Mouse (Mus musculus) hindbrain, embryonic 11.5 days (tissue): ENCODE measurements around the gene Tcl1b2. TPM values are rescaled to one million over a fixed set of nuclear protein-coding genes. Genes with fewer than 3 reads are reported as not detected.
"Not testable (repeated sequence)": the region's sequence is repeated elsewhere in the genome, so short reads cannot be mapped to it uniquely, and the experiment has no call there.

Source experiments
- ATAC-seq: fragments of 200-750 bp; cut with Nextera tagmentation; 2 replicates; pipeline ENCODE4 v1.8.0; 2017; ENCODE audit warnings: mild to moderate bottlenecking, moderate TSS enrichment, moderate library complexity; ENCODE audit not compliant: low FRiP score
- DNase-seq: peaks from one replicate; pipeline ENCODE4 v3.0.0-alpha.2; 2015; ENCODE audit warnings: low spot score
- H3K27ac ChIP-seq: fragments of 300-500 bp; sonication (generic); 2 replicates; pipeline ENCODE4 v1.5.1; 2014; ENCODE audit warnings: mild to moderate bottlenecking, low read depth, low read length
- H3K27me3 ChIP-seq: fragments of 300-500 bp; sonication (generic); 2 replicates; pipeline ENCODE4 v1.6.1; 2014; ENCODE audit warnings: mild to moderate bottlenecking, low read length, moderate library complexity, mixed read lengths; ENCODE audit not compliant: control insufficient read depth, insufficient read depth
- H3K36me3 ChIP-seq: fragments of 300-500 bp; sonication (generic); 2 replicates; pipeline ENCODE4 v1.6.1; 2014; ENCODE audit warnings: mild to moderate bottlenecking, low read length, moderate library complexity, mixed read lengths; ENCODE audit not compliant: control insufficient read depth, insufficient read depth
- H3K4me1 ChIP-seq: fragments of 300-500 bp; sonication (generic); replicated peaks from 2 replicates; pipeline ENCODE4 v1.6.1; 2014; ENCODE audit warnings: low read length, mixed read lengths; ENCODE audit not compliant: control insufficient read depth, insufficient read depth
- H3K4me2 ChIP-seq: fragments of 300-500 bp; sonication (generic); replicated peaks from 2 replicates; pipeline ENCODE4 v1.6.1; 2014; ENCODE audit warnings: mild to moderate bottlenecking, low read depth, low read length
- H3K4me3 ChIP-seq: fragments of 300-500 bp; sonication (generic); 2 replicates; pipeline ENCODE4 v1.5.1; 2014; ENCODE audit warnings: low read depth, low read length
- H3K9ac ChIP-seq: fragments of 300-500 bp; sonication (generic); 2 replicates; pipeline ENCODE4 v1.6.1; 2014; ENCODE audit warnings: low read depth, low read length
- H3K9me3 ChIP-seq: fragments of 300-500 bp; sonication (generic); 2 replicates; pipeline ENCODE4 v1.6.1; 2016; ENCODE audit warnings: low read length; ENCODE audit not compliant: control insufficient read depth
- WGBS: fragments of 180-500 bp; shearing (Covaris S2); extraction: QIAGEN DNeasy Blood & Tissue Kit; methylation state at CpG from one replicate; pipeline ENCODE4 v1.1.7; 2014; 5-methylcytosine and 5-hydroxymethylcytosine counted together
- polyA plus RNA-seq: library from polyadenylated mRNA; unstranded; fragments of >200 nt; fragmentation: Nextera tagmentation; extraction: Ambion mirVana; gene quantifications from 2 replicates; pipeline ENCODE4 v1.2.1, GENCODE M21; 2014

The Tcl1b2 gene
- polyA plus RNA-seq, 1 experiment from 2014 or later = not detected

- H3K4me2 ChIP-seq, DNase-seq, ATAC-seq, H3K36me3 ChIP-seq, H3K27ac ChIP-seq, H3K4me3 ChIP-seq, H3K9ac ChIP-seq, H3K4me1 ChIP-seq, H3K27me3 ChIP-seq, H3K9me3 ChIP-seq: not testable (repeated sequence)
- WGBS = 25% methylated on average over 1 of the region's 1 CpGs
Observed at GRCm38 (mm10) chr12:105144928-105145327, 886 bp upstream of the Tcl1b2 start.

- not testable (repeated sequence) for H3K27me3 ChIP-seq, H3K36me3 ChIP-seq, H3K27ac ChIP-seq, H3K9me3 ChIP-seq, H3K4me2 ChIP-seq, H3K4me3 ChIP-seq, DNase-seq, H3K4me1 ChIP-seq, ATAC-seq, H3K9ac ChIP-seq
- WGBS = 83% methylated on average over 4 of the region's 4 CpGs
Observed at GRCm38 (mm10) chr12:105155286-105155685, 9.5 kb downstream of the Tcl1b2 start.

GRCm38 (mm10) chr12:105158842-105159241 lies 13.0 kb downstream of the Tcl1b2 start:
- H3K4me3 ChIP-seq = no peak overlapping the region
- no peaks in the 10 kb centered on the region for H3K27me3 ChIP-seq
- no peaks in the 10 kb centered on the region for H3K4me1 ChIP-seq
- no peak for DNase-seq
- H3K9ac ChIP-seq = no peak overlapping the region
- H3K4me2 ChIP-seq = no peak overlapping the region
- ATAC-seq = no peak
- H3K27ac ChIP-seq = no peak overlapping the region
- H3K9me3 ChIP-seq = no peaks in the 10 kb centered on the region
- WGBS = 86% methylated on average over 6 of the region's 6 CpGs
- no peaks in the 10 kb centered on the region for H3K36me3 ChIP-seq

- Histone ChIP-seq H3K36me3 (no peaks in the 10 kb centered on the region), H3K4me1 (no peaks in the 10 kb centered on the region), H3K27ac (no peak within 1 kb of the TSS), H3K4me2 (no peak within 1 kb of the TSS), H3K4me3 (no peak within 1 kb of the TSS), H3K9me3 (no peaks in the 10 kb centered on the region), H3K27me3 (no peaks in the 10 kb centered on the region), H3K9ac (no peak within 1 kb of the TSS)
- no peak for ATAC-seq
- WGBS = 79% methylated on average over 4 of the region's 4 CpGs
- DNase-seq = no peak
Observed at GRCm38 (mm10) chr12:105159390-105159789, 13.6 kb downstream of the Tcl1b2 start, which contains the start of gene Tcl1b1. Gene Tcl1b1 (plus strand): TSS chr12:105159690.

GRCm38 (mm10) chr12:105166734-105167133 lies 20.9 kb downstream of the Tcl1b2 start:
- no peaks in the 10 kb centered on the region for H3K36me3 ChIP-seq
- 77% methylated on average over 3 of the region's 3 CpGs for WGBS
- ATAC-seq = no peak

GRCm38 (mm10) chr12:105173366-105173765 lies 27.6 kb downstream of the Tcl1b2 start:
- H3K27me3 ChIP-seq = no peaks in the 10 kb centered on the region
- DNase-seq (no peak), ATAC-seq (no peak)
- 93% methylated on average over 2 of the region's 2 CpGs for WGBS
- H3K9ac ChIP-seq = no peak overlapping the region
- H3K27ac ChIP-seq = no peak overlapping the region
- H3K4me1 ChIP-seq = no peaks in the 10 kb centered on the region
- H3K4me3 ChIP-seq = no peak overlapping the region
- no peak overlapping the region for H3K4me2 ChIP-seq
- no peaks in the 10 kb centered on the region for H3K36me3 ChIP-seq
- H3K9me3 ChIP-seq = no peaks in the 10 kb centered on the region

More at GRCm38 (mm10) chr12:105166734-105167133, 20.9 kb downstream of the Tcl1b2 start:
- H3K4me2 ChIP-seq = no peak overlapping the region
- no peaks in the 10 kb centered on the region for H3K4me1 ChIP-seq
- no peaks in the 10 kb centered on the region for H3K27me3 ChIP-seq
- H3K9ac ChIP-seq = no peak overlapping the region
- H3K4me3 ChIP-seq = no peak overlapping the region
- H3K27ac ChIP-seq = no peak overlapping the region
- no peaks in the 10 kb centered on the region for H3K9me3 ChIP-seq
- DNase-seq = no peak

- not testable (repeated sequence) for H3K36me3 ChIP-seq, H3K27ac ChIP-seq, H3K9me3 ChIP-seq, ATAC-seq, H3K4me3 ChIP-seq, H3K9ac ChIP-seq, H3K27me3 ChIP-seq, H3K4me2 ChIP-seq, H3K4me1 ChIP-seq
- DNase-seq = peak; percentile 16
- WGBS = 38% methylated on average over 2 of the region's 2 CpGs
Observed at GRCm38 (mm10) chr12:105174318-105174717, 28.5 kb downstream of the Tcl1b2 start.

- not testable (repeated sequence) for ATAC-seq, H3K27me3 ChIP-seq, H3K9me3 ChIP-seq, H3K9ac ChIP-seq, H3K27ac ChIP-seq, H3K4me1 ChIP-seq, H3K4me2 ChIP-seq, DNase-seq, H3K36me3 ChIP-seq, H3K4me3 ChIP-seq
- WGBS = 67% methylated on average over 3 of the region's 3 CpGs
Observed at GRCm38 (mm10) chr12:105176044-105176443, 30.2 kb downstream of the Tcl1b2 start, which contains the start of gene Tcl1b5. Gene Tcl1b5 (plus strand): TSS chr12:105176344.

GRCm38 (mm10) chr12:105181040-105181644 lies 35.3 kb downstream of the Tcl1b2 start:
- H3K4me3 ChIP-seq, H3K9ac ChIP-seq, H3K27ac ChIP-seq, H3K36me3 ChIP-seq, H3K4me2 ChIP-seq, H3K4me1 ChIP-seq, ATAC-seq, DNase-seq, H3K27me3 ChIP-seq, H3K9me3 ChIP-seq: not testable (repeated sequence)
- WGBS = 83% methylated on average over 4 of the region's 4 CpGs
